Mouse (Mus musculus): Measurements from ENCODE around the gene Hspa2. TPM values are rescaled to one million over a fixed set of nuclear protein-coding genes. Genes with fewer than 3 reads are reported as not detected.
A peak's percentile ranks its signal among the peaks of the same experiment; 100 is the strongest.

The Hspa2 gene
- total RNA-seq (2021) = 10 to 100 TPM in 1 of 2 experiments, 1 to 10 TPM in 1; 10.0 to 11.3 TPM

DNA sequence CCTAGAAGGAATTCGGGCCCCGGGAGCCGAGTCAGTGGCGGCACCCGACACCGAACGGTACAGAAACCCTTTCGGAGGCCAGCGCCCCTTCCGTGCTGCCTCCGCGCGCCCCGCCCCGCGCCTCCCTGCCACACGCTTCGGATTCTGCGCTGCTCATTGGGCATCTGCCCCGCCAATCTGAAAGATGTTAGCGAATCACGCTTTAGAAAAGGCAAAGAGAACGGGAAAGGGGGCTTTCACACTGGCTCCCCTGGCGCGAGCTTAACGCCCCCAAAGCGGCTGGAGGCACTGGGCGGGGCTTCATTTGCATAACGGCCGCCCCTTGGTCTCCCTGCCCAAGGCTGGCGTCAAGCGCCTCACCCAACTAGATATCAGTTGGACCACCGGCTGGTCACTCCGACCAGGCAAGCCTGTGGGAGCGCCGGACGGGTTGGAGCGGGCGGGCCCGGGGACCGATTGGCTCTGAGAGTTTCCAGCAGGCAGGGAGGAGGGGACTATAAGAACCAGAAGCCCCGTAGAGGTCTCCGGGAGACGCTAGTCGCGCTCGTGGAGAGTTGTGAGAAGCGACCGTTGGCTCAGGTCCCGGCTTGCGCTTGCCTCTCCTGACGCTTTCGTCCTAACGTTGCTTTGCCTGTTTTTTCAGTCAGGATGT lies at the start of gene Hspa2:
Gene Hspa2 (plus strand): TSS at position 291 of the 652 bp plus-strand sequence.
- intact Hi-C loops (cut with DNase I) = loop anchor here (10.0 kb wide), 1 partner anchor 191 kb away; no protein-coding TSS in a partner anchor
- DNase-seq = peak; percentile 100

DNA sequence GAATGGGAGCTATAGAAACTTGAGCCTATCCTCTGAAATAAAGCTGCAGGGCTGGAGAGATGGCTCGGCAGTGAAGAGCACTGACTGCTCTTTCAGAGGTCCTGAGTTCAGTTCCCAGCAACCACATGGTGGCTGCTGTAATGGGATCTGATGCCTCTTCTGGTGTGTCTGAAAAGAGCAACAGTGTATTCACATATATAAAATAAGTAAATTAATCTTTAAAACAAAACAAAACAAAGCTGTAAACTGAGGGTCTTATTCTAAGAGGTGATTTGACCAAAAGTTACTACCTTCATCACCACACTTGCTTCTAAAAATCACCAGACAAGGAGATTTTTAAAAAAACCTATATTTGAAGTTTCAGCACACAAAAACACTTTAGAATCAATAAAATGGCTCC lies 43.1 kb upstream of the Hspa2 start:
- intact Hi-C loops (cut with DNase I) = loop anchor here (10.0 kb wide), 1 partner anchor 114 kb away; no protein-coding TSS in a partner anchor
- DNase-seq = no peak

DNA sequence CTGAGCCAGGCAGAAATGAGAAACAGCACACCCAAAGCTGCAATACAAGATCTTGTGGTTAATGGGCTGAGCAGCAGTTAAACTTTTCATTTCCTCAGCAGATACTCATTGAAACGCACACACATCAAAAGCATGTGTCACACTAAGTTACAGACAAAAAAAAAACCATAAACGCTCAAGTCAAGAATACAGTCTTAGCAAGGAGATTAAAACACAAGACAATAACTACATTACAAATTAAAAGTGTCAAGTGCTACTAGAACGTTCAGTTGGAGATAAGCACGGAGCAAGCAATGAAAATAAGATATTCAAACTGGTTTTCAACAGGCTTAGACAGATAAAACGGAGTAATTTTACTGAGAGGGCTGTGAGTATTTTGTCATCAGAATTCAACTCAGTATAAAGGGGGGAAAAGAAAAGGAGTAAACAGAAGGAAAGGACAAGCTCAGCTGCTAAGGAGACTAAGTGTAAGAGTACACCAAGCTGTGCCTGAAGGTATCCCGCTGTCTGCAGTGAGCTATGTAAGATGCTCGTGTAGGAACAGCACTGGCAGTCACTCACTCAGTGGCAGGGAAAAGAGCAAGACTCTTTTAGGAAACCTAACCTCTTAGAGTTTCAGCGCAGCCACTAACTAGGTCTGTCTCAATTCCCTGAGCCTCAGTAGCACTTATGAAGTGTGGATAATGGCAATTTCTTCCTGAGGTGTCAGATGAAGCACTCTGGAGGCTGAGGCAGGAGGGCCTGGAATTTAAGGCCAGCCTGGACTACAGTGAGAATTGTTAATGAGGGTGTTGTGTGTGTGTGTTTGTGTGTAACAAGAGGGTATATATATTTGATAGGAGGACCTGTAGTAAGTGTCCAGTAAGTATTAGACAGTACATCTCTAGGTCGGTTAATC lies 42.3 kb upstream of the Hspa2 start:
- no peak for DNase-seq
- intact Hi-C loops (cut with DNase I) = loop anchor here (10.0 kb wide), 1 partner anchor 113 kb away; no protein-coding TSS in a partner anchor

DNA sequence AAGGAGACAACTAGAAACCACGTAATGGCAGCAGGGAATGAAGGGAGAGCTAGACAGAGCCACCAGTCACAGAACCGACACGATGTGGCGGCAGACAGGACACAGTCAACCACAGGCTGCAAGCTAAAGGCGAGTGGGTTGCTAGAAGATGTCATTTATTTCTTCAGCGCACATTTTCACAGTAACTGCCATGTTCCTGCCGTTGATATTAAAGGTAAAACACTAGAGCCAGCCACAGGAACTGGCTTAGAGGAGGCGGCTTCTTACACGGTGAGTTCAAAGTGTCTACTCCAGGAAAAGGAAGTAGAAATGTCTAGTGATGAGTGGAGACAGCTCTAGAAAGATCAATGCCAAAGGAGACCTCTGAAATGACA lies 41.7 kb upstream of the Hspa2 start:
- intact Hi-C loops (cut with DNase I) = loop anchor here (10.0 kb wide), 1 partner anchor 113 kb away; no protein-coding TSS in a partner anchor
- DNase-seq = no peak

DNA sequence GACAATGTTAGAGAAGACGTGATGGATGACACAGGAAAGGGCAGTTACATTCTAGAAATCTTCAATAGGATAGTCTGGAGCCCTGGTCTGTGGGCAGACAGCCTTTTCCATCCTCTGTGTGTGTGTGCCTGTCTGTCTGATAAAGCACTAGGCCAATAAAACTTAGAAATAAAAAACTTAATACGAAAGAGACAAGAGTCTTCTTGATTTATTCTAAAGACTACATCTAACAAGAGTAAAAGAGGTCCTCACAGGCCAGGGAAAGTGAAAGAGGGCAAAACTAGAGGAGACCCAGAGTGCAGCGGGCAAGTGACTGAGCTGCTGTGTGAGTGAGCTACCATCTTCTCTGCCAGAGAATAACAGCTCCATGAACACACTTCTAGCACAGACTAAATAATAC lies 37.7 kb upstream of the Hspa2 start:
- no peak for DNase-seq
- intact Hi-C loops (cut with DNase I) = loop anchor here (10.0 kb wide), 1 partner anchor 109 kb away; no protein-coding TSS in a partner anchor

DNA sequence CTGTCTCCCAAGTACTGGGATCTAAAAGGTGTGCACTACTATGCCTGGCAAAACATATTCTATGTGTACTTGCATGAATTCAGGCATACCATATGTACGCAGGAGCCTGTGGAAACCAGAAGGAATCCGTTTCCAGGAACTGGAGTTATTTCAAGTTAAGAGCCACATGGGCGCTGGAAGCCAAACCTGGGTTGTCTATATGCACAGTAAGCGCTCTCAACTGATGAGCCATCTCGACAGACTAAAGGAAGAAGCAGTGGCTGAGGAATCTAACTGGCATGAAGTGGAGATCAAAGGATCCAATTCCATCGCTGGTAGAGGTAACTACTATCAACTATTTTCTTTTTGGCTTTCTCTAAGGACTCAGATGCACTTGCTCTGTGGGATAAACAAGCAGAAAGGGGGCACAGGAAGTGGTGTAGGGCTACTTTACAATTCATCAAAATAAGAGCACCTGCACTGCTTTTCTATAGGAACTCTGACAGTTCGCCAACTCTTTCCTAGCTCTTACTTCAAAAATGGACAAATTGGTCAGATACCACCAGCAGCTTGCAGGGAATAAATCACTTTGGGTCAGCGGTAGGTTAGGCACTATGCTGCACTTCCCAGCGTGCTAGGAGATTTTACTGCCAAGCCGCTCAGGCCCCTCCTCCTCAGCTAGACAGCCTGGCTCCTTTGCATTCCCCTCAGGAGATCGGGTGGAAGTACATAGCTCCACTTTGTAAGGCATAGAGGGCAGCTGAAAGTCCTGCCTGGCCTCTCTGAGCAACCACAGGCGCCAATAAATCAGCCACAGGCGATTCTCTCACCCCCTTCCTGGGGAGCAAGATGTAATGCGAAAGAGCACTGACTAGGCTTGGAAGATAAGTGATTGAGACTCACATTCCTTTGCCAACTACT lies 36.6 kb upstream of the Hspa2 start:
- DNase-seq = peak; percentile 27
- intact Hi-C loops (cut with DNase I) = loop anchor here (10.0 kb wide), 1 partner anchor 107 kb away; no protein-coding TSS in a partner anchor

DNA sequence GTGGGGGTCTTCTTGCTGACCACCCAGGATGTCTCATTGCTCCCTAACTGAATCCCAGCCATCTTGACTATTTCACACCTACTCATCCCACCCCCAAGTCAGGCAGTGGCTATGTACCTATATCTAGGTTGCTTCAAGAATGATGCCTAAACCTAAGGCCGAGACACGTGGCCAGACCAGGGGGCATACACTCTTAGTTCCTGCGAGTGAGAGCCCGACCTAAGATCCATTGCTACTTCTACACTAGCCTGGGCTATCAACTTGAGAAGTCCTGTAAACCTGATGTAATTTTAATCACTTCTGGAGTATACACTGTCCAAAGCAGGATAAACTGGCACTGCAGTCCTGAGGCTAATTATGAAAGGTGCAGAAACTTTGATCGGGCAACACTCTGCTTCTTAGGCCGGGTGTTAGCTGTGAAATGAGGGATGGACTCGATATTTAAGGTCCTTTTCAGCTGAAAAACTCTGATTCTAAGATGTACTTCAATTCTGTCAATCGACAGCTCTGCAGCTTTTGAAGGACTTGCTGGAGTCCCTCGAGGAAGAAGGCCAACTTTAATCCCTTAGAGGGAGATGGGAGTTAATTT lies 35.7 kb upstream of the Hspa2 start:
- no peak for DNase-seq
- intact Hi-C loops (cut with DNase I) = loop anchor here (10.0 kb wide), 1 partner anchor 107 kb away; no protein-coding TSS in a partner anchor

DNA sequence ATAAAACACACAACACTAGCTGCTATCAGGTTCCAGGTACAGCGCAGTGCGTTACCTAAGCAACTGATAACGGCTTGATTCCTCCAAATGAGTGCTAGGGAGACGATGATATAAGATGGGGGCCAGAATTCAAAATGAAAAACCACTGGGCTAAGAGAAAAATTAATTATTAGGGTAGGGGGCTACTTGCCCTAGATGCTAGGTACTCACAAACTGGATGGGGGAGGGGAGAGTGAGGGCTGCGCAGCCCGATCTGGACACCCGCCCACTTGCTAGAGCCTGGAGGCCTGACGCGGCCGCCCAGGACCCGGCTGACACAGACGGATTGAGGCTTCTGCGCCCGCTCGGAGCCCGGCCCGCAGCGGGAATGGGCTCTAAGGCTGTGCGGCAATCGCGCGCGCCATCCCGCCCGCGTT lies 35.2 kb upstream of the Hspa2 start:
- DNase-seq = peak; percentile 72
- intact Hi-C loops (cut with DNase I) = loop anchor here (10.0 kb wide), 1 partner anchor 106 kb away; no protein-coding TSS in a partner anchor

DNA sequence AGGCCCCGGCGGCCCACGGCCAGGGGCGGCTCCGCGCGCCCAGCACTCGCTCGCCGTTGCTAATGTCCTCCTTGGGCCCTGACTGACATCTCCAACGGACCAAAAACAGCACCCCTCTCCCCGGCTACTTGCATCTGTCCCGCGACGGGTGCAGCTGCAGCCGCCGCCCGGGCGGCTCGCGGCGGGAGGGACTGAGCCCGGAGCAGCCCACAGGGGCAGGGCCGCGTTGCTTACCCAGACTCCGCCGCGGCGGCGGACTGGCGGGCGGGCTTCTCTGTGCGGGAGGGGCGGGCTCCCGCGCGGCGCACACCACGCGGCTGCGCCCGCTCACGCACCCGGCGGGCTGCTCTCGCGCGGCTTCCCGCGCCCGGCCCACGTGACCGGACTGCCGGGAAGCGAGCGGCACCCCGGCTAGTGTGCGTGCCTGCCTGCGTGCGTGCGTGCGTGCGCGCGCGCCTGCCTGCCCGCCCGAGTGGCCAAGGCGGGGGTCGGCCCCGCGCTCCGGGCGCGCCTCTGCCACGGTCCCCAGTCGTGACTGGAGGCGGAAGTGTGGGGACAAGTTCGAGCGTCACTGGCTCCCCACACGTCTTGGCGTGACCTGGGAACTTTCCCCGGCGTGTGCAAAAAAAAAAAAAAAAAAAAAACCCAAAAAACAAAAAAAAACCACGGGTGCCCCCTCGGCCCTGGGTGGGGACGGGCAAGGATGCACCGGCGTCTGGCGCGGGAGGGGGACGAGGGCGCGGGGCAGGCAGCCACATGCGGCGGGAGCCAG lies 34.6 kb upstream of the Hspa2 start, which contains the start of gene Zbtb25:
Gene Zbtb25 (minus strand): TSS at position 397 of the 772 bp plus-strand sequence.
- peak; percentile 88 for DNase-seq
- intact Hi-C loops (cut with DNase I) = loop anchor here (10.0 kb wide), 1 partner anchor 105 kb away; no protein-coding TSS in a partner anchor

DNA sequence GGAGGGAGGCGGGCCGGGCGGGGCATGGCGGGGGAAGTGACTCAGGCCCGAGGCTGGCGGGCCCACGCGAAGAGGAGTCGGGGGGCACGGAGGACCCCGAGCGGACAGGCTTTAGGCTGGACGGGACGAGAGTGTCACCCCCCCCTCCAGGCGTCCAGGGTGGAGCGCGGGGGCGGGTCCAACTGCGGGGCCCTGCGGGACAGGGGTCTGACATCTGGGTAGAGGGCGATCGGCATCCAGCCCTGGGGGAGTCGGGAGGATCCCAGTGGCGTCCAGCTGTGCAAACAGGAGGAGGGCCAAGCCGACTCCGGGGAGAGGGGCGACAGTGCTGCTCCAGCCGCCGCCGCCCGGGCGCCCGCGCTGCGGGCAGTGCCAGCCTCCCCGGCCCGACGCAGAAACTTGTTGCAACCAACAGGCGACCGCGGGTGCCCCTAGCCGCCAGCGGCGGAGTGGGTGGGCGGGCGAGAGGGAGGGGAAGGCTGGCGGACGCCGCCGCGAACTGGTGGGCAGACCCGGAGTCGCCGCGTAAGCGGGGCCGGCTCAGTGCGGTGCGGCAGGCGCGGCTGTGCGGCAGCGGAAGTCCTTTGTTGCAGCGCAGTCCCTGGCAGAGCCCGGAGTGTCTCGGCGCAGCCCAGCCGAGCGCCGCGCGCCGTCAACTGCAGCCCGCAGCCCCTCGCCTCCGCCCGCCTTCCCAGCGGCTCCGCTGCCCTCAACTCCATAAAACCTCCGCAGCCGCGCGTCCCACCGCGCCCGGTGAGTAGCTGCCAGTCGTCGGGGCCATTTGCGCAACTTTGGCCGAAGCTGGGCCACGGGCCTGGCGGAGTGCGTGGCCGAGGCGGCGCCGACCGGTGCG lies 33.8 kb upstream of the Hspa2 start, which contains the start of gene Zbtb1:
Gene Zbtb1 (plus strand): TSS at position 289 of the 853 bp plus-strand sequence.
- intact Hi-C loops (cut with DNase I) = loop anchor here (10.0 kb wide), 1 partner anchor 105 kb away; no protein-coding TSS in a partner anchor
- peak; percentile 83 for DNase-seq

DNA sequence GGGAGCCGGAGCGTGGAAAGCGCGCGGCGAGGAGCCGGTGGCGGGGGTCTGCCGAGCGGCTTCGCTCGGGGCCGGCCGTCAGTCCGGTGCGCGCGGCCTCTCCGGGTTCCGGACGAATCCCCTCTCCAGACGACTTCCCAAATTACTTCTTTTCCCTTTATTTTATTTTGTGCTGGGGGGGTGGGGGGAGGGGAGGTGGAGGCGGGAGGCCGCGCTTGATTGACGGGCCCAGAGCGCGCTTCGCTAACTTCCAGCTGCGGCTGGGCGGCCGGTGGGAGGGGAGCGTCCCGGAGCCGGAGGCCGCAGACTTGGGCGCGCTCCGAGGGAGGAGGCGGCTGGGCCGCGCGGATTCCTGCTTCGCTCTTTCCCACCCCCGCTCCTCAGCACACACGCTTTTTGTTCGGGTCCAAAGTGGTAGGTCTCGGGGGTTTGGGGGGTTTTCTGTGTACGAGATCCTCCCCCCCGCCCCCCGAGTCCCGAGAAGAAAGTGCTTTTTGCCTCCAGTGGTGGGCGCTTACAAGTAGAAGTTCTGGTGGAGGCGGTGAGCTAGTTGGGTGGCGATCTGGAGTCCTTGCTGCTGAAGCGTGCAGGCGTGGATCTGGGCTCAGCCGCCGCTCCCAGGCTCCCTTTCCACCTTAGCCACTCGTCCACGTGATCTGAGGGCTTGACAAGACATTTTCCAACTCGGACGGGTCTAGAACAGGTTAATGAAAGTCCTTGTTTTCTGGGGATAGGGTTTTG lies 33.0 kb upstream of the Hspa2 start:
- intact Hi-C loops (cut with DNase I) = no loop called here
- peak; percentile 67 for DNase-seq

DNA sequence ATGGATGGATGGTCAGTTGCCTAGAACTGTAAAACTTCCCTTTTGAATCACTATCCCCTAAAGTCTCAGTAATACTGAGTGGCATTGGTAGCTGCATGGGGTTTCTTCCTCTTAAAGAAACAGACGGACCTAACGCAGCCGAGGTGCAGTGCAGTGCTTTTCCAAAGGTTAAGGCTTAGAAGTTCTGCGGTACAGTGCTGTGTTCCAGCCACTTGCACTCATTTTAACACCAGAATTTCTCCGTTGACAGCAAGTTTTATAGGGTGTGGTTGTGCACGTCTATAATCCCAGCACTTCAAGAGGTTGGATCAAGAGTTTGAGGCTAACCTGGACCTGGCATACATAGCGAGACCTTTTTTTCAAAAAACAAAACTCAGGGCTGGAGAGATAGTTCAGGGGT lies 31.9 kb upstream of the Hspa2 start:
- intact Hi-C loops (cut with DNase I) = no loop called here
- DNase-seq = no peak

DNA sequence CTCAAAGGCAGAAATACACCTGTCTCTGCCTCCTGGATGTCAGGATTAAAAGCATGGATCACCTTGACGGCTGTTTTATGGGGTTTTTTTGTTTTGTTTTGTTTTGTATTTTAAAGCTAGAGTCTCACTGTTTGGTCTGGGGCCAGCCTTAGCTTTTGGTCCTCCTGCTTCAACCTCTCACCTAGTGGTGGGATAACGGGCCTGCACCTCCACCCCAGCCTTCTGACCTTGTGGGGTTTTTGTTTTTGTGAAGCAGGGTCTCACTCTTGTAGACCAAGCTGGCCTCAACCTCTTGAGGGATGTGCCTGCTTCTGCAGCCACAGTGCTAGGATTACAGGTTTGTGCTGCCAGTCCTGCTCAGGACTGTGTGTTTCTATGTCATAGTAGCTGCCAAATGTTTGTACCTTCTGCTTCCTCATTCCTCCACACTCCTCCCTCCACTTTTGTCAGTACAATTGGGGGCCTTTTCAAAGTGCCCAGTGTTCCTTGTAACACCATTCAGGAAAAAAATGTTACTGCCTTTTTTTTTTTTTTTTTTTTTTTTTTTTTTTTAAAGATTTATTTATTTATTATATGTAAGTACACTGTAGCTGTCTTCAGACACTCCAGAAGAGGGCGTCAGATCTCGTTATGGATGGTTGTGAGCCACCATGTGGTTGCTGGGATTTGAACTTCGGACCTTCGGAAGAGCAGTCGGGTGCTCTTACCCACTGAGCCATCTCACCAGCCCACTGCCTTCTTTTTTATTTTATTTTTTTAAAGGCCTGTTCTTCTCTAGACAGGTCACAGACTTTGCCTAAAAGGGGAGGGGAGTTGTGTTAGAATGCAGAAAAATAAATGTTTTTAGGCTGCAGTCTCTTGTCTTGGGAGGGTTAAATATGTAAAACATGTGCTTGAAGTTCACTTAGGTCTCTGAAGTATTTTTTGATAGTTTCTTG lies 30.8 kb upstream of the Hspa2 start:
- intact Hi-C loops (cut with DNase I) = no loop called here
- no peak for DNase-seq

DNA sequence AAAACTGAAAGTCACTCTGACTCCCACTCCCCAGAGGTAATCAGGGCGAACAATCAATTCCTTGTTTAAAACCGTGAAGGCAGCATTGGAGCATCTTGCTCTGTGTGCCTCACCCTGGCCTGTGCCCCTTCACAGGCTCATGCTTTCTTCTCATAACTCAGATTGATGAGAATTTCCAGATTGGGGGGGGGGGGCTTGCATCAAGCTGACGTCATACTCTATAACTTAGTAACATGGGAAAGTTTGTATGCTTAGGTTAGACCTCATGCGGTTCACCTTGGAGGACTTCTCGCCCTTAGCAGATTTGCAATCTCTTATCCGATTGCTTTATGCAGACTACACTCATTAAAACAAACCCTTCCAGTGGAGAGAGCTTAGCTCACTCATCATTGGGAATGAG lies 30.0 kb upstream of the Hspa2 start:
- no peak for DNase-seq
- intact Hi-C loops (cut with DNase I) = no loop called here

DNA sequence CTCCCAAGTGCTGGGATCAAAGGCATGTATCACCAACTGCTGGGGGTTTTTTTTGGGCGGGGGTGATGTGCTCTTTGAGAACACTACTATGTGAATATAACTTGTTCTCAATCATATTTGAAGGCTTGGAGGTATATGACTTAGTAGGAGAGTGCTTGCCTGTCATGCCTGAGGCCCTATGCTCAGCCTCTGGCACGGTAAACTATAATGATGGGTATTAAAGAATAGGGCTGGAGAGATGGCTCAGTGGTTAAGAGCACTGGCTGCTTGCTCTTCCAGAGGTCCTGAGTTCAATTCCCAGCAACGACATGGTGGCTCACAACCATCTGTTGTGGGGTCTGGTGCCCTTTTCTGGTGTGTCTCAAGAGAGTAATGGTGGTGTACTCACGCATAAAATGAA lies 29.1 kb upstream of the Hspa2 start:
- no peak for DNase-seq
- intact Hi-C loops (cut with DNase I) = no loop called here

DNA sequence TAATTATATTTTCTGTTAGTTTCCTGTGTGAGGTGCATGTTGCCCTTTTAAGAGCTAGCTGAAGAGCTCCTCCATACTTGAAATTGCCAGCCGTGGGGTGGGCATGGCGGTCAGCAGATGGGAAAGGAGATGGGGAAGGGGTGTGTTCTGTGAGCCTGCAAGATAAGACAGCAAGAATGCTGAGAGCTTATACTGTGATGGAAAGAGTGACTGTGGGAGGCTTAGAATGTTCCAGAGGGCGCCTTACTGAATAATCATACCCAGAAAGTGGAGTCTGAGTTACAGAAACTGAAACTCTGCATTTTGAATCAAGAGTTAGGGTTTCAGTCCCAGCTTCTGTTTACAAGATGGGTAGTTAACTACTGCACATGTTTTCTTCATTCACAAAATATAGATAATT lies 28.5 kb upstream of the Hspa2 start:
- intact Hi-C loops (cut with DNase I) = no loop called here
- no peak for DNase-seq

Measured in left cerebral cortex, postnatal 4 days (tissue).